Mouse (Mus musculus) G1E (cell line): Measurements from ENCODE around the gene Epb41l2.

Source experiments
- CTCF ChIP-seq: IDR thresholded peaks from 2 replicates; pipeline ENCODE4 v1.5.1; 2012; ENCODE audit warnings: low read depth, low read length, inconsistent platforms, mixed read lengths
- POLR2AphosphoS5 ChIP-seq: IDR thresholded peaks from 2 replicates; pipeline ENCODE4 v1.6.1; 2012; ENCODE audit warnings: low read depth, low read length, inconsistent platforms; ENCODE audit not compliant: insufficient replicate concordance
- TAL1 ChIP-seq: conservative IDR thresholded peaks from 2 replicates; pipeline ENCODE4 v1.6.1; 2012; ENCODE audit warnings: low read depth, low read length, inconsistent platforms, mixed read lengths

- TF ChIP-seq TAL1 (no peak), CTCF (no peak), POLR2AphosphoS5 (no peak)
These were observed 84.7 kb downstream of the Epb41l2 start for GRCm38 (mm10) chr10:25444198-25444783.
